Mouse (Mus musculus) bone marrow, adult 2 months (tissue): ENCODE data around the gene Pabpn1. TPM values are rescaled to one million over a fixed set of nuclear protein-coding genes. Genes with fewer than 3 reads are reported as not detected.

Experiments used
- H3K27ac ChIP-seq: fragments of 200-500 bp; 2 replicates; pipeline ENCODE4 v1.5.1; 2012; ENCODE audit warnings: low read depth, mild to moderate bottlenecking, control low read depth, inconsistent platforms, low read length; ENCODE audit not compliant: control insufficient read depth, poor library complexity, insufficient read depth
- H3K4me1 ChIP-seq: fragments of 200-500 bp; 2 replicates; pipeline ENCODE4 v1.6.1; 2011; ENCODE audit warnings: low read length; ENCODE audit not compliant: control insufficient read depth, insufficient read depth
- H3K4me3 ChIP-seq: fragments of 200-500 bp; replicated peaks from 2 replicates; pipeline ENCODE3; 2011; ENCODE audit warnings: mild to moderate bottlenecking, low read depth, low read length, control low read depth; ENCODE audit not compliant: control insufficient read depth
- CTCF ChIP-seq: fragments of 200-500 bp; IDR thresholded peaks from 2 replicates; pipeline ENCODE4 v1.5.1; 2011; ENCODE audit warnings: low read length, control low read depth; ENCODE audit not compliant: control insufficient read depth, insufficient read depth
- POLR2A ChIP-seq: fragments of 200-500 bp; IDR thresholded peaks from 2 replicates; pipeline ENCODE4 v1.6.1; 2011; ENCODE audit warnings: low read depth, mild to moderate bottlenecking, control low read depth, low read length, borderline replicate concordance; ENCODE audit not compliant: control insufficient read depth
- WGBS: fragments of 180-500 bp; shearing (Covaris S2); methylation state at CpG from one replicate; pipeline ENCODE4 v1.1.7; 2018; 5-methylcytosine and 5-hydroxymethylcytosine counted together
- polyA plus RNA-seq: library from polyadenylated mRNA; stranded (reverse); fragments of >200 nt; gene quantifications from 2 replicates; pipeline ENCODE4 v1.2.4, GENCODE M21; 2011; ENCODE audit warnings: low replicate concordance; ENCODE audit not compliant: missing spikeins, insufficient read depth, insufficient read length

The Pabpn1 gene
- polyA plus RNA-seq, 1 experiment, result 140 TPM

DNA sequence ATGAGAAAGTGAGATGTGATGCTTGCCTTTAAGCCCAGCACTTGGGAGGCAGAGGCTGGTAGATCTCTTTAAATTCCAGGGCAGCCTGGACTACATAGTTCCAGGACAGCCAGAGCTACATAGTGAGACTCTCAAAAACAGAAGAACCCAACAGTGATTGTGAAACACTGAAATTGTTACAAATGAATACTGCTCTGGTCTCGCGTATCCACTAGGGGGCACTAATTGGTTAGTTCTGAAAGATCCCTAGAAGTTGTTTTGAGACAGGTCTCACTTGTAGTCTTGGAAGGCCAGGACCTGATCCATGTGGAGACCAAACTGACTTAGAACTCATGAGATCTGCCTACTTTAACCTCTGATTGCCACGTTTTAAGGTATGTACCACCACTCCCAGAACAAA lies 8.1 kb downstream of the Pabpn1 start:
- TF ChIP-seq POLR2A (no peak), CTCF (peak; percentile 32)
- H3K27ac ChIP-seq, result no peak overlapping the region
- H3K4me1 ChIP-seq, result no peaks in the 10 kb centered on the region; the same call in 1 of the 2 replicates
- under 1% methylated on average over 3 of the region's 3 CpGs for WGBS
- H3K4me3 ChIP-seq, result no peak overlapping the region

- Histone ChIP-seq H3K4me1 (no peaks in the 10 kb centered on the region; the same call in 1 of the 2 replicates), H3K4me3 (no peak overlapping the region), H3K27ac (no peak overlapping the region)
- WGBS, result 85% methylated on average over 4 of the region's 4 CpGs
- TF ChIP-seq CTCF (no peak), POLR2A (no peak)
Measured at GRCm38 (mm10) chr14:54903641-54904040, 11.3 kb downstream of the Pabpn1 start.

GRCm38 (mm10) chr14:54908682-54909081 lies 16.4 kb downstream of the Pabpn1 start:
- Histone ChIP-seq H3K4me1 (no peaks in the 10 kb centered on the region), H3K27ac (no peak overlapping the region), H3K4me3 (no peak overlapping the region)
- WGBS, result 55% methylated on average over 7 of the region's 7 CpGs
- TF ChIP-seq CTCF (no peak), POLR2A (no peak)

GRCm38 (mm10) chr14:54912109-54912850 lies 20.0 kb downstream of the Pabpn1 start:
- TF ChIP-seq CTCF (no peak), POLR2A (no peak)
- Histone ChIP-seq H3K4me3 (no peak overlapping the region), H3K4me1 (no peaks in the 10 kb centered on the region), H3K27ac (no peak overlapping the region)
- WGBS, result 10% methylated on average over 67 of the region's 69 CpGs

DNA sequence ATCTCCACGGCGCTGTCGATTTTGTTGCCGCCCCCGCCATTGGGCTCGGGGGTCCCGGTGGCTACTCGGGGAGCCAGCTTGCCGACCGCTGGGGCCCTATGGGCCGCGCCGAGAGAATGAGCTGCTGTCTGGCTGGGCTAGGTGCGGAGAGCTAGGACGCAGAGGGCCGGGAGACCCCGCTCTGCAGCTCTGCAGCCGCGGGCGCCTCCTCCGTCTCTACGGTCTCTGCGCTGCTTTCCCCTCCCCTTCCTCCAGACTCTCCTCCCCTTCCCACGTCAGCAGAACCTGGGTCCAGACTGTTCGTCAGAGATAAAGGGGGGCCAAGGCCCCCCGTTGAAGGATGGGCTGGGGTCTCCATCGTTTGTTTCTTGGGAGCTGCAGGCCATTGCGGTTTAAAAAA lies 20.6 kb downstream of the Pabpn1 start, which contains the start of gene Slc22a17:
Gene Slc22a17 (minus strand): TSS at position 247 of the 400 bp plus-strand sequence.
- Histone ChIP-seq H3K4me1 (no peaks in the 10 kb centered on the region), H3K4me3 (no peak within 1 kb of the TSS), H3K27ac (no peak within 1 kb of the TSS)
- TF ChIP-seq POLR2A, result peak; percentile 36; the same call in 1 of the 2 replicates
- TF ChIP-seq CTCF, result no peak
- under 1% methylated on average over 28 of the region's 28 CpGs for WGBS

GRCm38 (mm10) chr14:54913343-54913742 lies 21.0 kb downstream of the Pabpn1 start:
- 19% methylated on average over 10 of the region's 10 CpGs for WGBS
- H3K4me3 ChIP-seq, result no peak overlapping the region
- TF ChIP-seq POLR2A (no peak), CTCF (no peak)
- H3K4me1 ChIP-seq, result no peaks in the 10 kb centered on the region
- no peak overlapping the region for H3K27ac ChIP-seq

DNA sequence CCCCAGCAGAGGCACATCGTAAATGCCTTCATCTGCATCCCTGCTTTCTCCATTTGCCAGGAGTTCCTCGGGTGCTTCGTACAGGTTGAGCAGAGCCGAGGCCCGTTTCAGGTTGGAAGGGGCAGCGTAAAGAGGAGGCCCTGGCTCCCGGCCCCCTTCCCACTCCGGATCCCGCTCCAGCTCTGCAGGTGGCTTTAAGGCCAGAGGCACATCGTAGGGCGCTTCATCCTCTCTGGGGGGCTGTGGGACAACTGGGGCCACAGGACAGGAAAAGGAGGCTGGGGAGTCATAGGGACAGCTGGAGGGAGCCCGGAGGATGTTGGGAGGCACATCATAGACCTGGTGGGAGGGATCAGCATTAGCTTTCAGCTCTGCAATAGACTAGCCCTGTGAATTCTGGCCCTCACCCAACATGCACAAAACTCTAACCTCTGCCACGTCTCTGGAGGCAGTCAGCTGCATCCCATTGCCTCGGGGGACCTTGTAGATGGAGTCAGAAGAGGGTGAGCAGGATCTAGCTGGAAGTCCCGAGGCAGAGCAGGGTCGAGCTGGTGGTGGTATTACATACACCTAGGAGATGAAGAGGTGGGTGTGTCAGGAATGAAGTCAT lies 27.9 kb downstream of the Pabpn1 start:
- no peak for TF ChIP-seq CTCF
- WGBS, result 82% methylated on average over 16 of the region's 16 CpGs
- H3K27ac ChIP-seq, result no peak overlapping the region; the same call in 1 of the 2 replicates

GRCm38 (mm10) chr14:54924641-54925348 lies 32.5 kb downstream of the Pabpn1 start:
- H3K4me3 ChIP-seq, result no peak overlapping the region
- no peak overlapping the region for H3K27ac ChIP-seq
- H3K4me1 ChIP-seq, result no peaks in the 10 kb centered on the region; the same call in 1 of the 2 replicates
- WGBS, result 80% methylated on average over 7 of the region's 7 CpGs
- TF ChIP-seq POLR2A (no peak), CTCF (no peak)

More for the DNA sequence above, 27.9 kb downstream of the Pabpn1 start:
- no peak overlapping the region for H3K4me3 ChIP-seq
- no peaks in the 10 kb centered on the region for H3K4me1 ChIP-seq
